Mouse (Mus musculus) left cerebral cortex, postnatal 10 days (tissue): ENCODE data around the gene Mri1. TPM values are rescaled to one million over a fixed set of nuclear protein-coding genes. Genes with fewer than 3 reads are reported as not detected.

ENCODE experiments used
- DNase-seq, 2 experiments: peaks; one replicate each; pipeline ENCODE4 v3.0.0; 2021 to 2022; ENCODE audit warnings: low spot score in 2 of 2, mixed read lengths in 1 of 2; ENCODE audit errors: extremely low spot score in 1 of 2
- intact Hi-C: fragments of 180-260 bp; cut with DNase I; formaldehyde crosslinking; loops from one replicate; pipeline ENCODE4 v1.15.1; 2025
- total RNA-seq, 2 experiments: library from RNA; stranded (reverse); gene quantifications; 2 replicates each; pipeline ENCODE4 v1.2.3; 2021

The Mri1 gene
- total RNA-seq, 2 experiments from 2014 or later: 21.8 to 22.3 TPM

DNA sequence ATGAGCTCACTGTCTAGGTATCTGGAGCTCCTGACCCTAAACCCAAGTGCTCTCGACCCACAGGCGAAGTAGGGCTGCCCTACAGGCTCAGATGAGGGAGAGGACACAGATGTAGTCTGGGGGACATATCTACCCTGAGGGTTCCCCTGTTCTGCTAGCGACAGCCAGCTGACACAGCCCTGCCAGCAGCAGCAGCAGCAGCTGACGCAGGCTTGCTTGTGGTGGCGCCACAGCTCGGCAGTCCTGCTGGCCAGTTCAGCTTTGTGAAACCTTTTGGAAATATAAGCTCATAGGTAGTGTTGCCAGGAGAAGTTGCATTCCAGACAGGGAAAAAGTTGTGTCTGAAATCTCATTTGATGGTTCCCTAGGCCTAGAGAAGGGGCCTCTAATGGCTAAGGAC lies 16.0 kb downstream of the Mri1 start:
- intact Hi-C loops: no loop called here
- no peak for DNase-seq

DNA sequence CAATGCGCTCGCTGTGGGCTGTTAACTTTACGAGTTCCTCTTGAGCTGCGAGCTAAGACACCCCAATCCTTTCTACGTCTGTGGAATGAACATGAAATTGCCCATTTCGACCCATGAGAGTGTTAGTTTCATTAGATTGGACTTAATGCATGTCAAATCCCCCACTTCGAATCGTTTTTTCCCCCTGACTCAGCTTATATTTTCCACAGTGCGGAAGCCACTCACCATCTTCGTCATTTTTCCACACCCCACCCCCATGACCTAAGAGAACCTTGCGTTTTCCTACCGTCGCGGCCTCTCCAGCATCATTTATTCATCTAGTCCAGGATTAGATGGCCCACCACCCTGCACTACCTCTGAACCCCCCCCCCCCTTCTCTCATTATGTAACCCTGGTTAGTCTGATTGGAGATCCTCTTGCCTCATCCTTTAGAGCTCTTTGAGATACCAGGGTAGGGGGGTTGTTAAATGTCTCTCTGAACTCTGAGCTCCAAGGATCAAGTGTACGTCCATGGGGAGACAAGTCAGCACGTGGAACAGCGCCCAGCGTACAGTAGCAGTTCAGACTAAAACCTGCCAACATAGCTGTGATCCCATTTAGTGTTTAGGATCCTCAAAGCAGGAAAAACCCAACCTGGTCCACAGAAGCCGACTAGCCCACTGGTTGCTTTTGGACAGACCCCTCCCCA lies 19.4 kb downstream of the Mri1 start:
- intact Hi-C loops: no loop called here
- DNase-seq: no peak

DNA sequence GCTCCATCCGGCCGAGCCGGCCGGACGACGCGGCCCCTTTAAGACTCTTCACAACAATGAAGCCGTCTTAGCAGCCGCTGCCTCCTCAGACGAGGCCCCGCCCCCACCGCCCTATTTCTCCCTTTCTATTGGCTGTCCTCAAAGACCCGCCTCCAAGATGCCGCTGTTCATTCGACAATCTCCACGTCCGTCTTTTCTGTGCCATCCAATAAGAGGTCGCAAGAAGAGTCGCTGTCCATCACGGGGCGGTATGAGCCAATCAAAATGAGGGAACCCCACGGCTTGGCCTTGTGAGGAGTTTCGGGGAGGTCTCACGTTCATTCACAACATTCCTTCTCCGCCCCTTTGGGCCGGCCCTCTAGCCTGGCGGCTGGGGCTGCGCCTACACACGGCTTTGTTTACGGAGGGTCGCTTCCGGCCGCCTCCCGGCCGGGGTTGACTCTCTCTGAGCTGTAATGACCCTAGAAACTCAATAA lies 20.1 kb downstream of the Mri1 start, which contains the start of gene Zswim4:
TSS of gene Zswim4 (minus strand) at position 58 of the 476 bp plus-strand sequence.
- DNase-seq: peak; percentile 97 to 99
- intact Hi-C loops: no loop called here

DNA sequence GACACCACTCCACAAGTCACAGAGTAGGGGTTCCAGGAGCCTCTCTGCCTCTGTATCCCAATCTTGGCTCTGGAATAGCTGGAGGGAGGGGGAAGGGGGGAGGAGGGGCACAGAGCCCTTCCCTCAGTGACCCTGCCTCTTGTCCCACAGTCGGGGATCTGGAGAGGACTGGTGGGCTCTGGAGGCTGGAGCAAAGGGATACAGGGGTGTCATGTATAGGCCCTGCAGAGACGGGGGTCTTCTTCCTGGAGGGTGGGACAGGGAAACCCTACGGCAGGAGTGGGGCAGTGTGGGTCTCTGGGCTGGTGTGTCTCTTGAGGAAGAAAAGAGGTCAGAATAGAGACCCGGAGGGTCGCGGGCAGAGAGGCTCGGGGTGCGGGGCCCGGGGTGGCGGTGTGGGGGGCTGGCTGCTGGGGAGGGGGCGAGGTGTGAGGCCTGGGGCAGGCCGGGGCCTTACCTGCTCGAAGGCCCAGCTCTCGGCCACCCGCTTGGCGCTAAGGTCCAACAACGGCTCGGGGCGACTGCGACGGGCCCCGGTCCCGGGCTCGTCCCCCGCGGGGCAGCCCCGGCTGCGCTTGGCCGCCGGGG lies 20.6 kb downstream of the Mri1 start:
- DNase-seq: no peak
- intact Hi-C loops: no loop called here

DNA sequence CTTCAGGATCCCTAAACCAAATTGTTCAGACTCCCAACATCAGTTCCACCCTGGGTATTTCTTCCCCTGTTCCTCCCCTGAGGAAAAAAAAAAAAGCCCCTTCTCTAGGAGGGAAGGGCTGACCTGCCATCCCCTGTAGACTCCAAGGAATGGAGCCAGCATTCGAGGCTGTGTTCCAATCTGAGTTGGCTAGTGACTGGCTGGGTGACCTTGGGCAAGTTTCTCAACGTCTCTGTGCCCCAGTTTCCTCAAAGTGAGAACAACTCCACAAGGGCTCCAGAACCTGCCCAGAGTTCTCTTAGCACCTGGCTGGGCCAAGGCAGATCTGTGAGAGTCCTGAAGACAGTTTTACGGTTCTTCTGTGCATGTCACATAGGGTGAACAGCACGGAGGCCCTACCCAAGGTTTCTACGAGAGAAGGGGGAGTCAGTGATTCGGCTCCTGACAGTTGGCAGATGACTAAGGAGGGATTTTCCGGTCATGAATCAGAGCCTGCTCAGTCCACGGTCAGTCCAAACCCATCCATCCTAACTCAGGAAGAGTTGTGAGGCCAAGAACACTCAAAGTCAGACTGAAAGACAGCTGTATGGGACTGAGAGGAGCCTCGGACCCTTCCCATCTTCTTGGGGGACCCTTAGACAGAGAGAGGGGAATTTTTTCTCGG lies 21.2 kb downstream of the Mri1 start:
- intact Hi-C loops: no loop called here
- DNase-seq: no peak

DNA sequence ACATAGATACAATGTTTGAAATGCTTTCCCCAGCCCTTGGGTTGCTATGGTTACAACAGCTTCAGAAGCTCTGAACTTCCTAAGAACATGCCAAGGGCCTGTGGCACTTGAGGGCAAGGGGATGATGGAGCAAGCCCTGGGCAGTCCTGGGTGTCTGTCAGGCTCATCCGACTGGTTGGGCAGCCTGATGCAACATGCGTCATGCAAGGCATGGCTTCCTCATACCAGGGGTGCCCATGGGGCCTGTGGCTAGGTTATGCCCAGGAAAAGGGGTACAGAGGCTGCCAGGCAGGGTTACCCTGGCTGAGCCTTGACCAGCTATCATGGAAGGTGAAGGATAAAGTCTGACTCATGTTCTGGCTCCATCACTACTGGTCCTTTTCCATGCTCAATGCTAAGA lies 24.1 kb downstream of the Mri1 start:
- intact Hi-C loops: no loop called here
- no peak for DNase-seq

DNA sequence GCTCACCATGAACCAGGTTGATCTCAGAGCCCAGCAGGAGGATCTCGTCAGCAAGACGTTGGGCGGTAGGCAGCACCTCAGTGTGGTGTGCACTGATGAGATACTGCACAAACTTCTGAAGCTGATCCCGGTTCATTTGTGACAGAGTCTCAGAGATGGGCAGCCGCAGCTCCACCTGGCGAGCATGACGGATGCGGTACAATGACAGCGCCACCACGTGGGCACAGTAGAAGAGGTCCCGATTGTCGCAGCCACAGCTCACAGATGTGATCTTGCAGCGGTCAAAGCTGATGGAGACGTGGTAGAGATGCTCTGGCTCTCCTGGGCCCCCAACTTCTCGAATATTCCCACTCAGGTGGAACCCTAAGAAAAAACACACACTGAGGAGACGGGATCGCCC lies 26.4 kb downstream of the Mri1 start:
- DNase-seq: no peak
- intact Hi-C loops: no loop called here

DNA sequence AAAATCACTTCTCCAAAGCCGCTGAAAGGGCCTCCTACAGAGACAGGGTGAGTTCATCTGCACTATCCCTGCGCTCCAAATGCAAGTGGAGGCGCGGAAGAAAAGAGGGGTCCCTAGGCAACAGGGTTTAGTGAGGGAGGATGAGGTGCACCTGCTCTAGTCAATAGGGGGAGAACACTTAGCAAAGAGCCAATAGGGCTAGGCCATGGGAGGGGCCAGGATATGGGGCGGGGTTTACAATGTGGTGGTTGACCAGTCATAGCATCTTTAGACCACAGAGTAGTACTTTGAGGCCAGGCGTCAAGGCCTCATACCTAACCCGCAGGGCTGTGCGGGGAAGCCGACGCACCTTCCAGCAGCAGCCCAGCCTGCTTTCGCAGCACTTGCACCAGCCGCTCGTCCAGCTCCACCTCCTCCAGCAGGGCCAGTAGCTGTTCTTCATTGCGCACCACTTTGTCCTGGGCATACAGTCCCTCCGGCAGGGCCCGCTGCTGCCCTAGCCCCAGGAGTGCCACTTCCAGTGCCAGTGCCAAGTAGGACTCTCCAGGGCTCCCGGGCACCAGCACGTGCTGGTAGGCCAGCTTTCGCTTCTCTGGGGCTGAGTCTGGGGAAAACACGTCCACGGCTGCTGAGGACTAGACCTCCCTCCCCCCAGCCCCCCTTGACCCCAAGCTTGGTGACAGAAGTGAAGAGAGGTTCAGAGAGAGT lies 33.6 kb downstream of the Mri1 start:
- intact Hi-C loops: no loop called here
- DNase-seq: no peak

DNA sequence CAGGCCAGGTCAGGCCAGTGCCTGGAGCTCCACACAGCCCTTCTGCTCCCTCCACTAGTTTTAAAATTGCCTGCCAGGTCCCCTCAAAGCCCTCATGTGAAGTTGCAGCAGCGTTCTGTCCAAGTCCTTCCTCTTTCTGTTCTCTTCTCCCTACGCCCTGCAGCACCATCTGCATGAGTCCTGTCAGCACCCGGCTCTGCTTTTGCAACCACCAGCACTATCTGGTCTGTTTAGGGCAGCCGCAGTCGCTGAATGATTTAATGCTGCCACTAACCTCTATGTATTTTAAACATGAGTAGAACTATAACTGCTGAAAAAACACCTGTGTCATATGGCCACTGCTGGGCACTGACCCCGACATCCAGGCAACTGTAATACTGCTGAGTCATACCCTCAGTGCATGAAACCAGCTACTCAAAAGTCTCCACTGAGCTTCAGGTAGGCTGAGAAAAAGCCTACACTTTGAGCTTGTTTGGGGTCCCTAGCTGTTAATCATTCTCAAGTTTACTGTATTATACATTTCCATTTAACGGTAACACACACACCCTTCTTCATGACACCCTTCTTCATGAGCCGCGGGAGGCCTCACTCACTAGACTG lies 34.5 kb downstream of the Mri1 start:
- intact Hi-C loops: no loop called here
- no peak for DNase-seq

DNA sequence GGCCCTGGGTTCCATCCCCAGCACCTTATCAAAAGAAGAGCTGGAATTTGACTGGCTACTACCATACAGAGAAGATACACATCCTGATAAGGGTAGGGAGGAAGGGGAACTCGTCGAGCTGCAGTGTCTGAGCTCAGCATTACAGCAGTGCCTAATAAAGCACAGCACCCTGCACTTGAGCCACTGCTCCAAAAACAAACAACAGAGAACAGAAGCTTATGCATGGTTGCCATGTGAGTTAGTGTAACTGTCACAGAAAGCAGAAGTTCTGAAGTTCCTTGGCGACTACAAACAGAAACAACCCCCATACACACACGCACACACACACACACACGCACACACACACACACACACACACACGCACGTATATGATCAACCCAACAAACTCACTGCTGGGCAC lies 37.0 kb downstream of the Mri1 start:
- intact Hi-C loops: no loop called here
- DNase-seq: no peak

DNA sequence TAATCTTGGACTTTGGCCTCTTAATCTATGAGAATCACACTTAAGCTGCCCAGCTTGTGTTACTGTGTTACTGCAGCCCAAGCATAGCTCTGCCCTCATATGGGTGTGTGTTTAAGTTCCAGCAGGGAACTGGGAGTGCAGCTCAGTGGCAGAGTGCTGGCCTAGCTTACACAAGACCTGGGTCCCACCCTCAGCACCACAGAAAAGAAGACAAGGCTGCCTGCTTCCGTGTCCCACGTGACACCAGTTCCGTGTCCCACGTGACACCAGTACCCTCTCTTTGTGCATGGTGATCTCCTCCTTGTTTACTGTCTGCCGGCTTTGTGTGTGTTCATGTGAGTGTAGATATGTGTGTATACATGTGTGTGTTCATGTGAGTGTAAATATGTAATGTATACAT lies 39.0 kb downstream of the Mri1 start:
- intact Hi-C loops: no loop called here
- DNase-seq: no peak

DNA sequence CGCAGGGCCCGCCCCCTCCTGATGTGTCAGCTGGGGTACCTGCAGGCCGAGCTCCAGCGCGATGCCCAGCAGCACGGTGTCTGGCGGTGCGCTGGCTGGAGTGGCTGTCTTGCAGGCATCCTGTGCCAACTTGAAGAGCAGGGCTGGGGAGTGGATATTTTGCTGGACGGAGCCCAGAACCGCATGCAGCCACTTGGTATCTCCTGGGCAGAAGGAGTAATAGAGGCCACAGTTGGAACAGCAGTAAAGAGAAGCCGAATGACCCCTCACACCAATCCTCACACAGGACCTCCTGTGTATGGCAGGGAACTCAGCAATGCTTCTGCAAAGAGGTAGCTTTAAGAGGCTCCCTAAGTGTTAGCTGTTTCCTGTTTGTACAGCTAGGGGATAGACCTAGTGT lies 39.9 kb downstream of the Mri1 start:
- no peak for DNase-seq
- intact Hi-C loops: no loop called here

DNA sequence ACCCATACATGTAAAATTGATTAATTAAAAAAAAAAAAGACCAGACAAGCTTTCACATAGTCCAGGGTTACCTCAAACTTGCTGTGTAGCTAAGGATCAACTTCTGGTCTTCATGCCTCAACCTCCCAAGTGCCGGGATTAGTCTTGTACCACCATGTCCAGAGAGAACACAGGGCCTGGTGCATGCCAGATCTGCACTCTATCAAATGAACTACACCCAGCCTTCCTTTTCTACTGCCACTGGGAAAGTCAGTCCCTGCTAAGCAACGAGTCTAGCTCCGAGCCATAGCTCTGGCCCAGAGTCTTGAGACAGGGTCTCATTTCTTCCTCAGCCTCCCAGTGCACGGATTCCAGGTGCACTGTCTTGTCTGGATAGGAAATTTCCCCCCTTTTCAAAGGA lies 43.8 kb downstream of the Mri1 start:
- DNase-seq: no peak

DNA sequence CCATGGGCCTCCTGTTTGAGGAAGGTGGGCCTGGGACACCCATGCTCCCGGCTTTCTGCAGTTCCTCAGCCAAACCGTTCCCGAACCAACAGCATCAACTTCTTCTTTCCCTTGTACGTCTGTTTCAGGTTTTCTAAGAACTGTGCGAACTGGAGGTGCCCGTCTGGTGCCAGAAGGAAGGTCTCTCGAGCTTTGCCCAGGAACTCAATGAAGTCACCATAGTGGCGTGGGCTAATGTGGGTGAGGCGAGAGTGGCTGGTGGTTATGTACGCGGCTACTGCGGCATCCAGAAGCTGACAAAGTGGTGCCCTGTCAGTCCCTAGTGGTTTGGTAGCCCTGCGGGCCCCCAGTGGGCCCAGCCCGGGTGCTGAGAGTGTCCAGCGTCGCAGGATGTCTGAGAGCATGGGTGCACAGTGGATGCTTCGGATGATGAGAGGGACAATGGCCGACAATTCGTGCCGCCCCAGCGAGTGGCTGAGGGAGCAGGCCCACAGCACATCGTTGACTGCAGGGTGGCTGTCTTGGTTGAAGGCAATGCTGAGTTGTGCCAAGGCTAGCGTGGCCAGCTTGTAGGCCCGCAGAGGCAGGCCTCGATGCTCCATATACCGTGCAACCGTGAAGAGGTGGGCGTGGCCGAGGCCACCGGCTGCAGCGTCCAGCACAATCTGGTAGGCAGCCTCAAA lies 45.1 kb downstream of the Mri1 start:
- no peak for DNase-seq
- intact Hi-C loops: no loop called here

More for the DNA sequence above, 43.8 kb downstream of the Mri1 start:
- intact Hi-C loops: no loop called here

DNA sequence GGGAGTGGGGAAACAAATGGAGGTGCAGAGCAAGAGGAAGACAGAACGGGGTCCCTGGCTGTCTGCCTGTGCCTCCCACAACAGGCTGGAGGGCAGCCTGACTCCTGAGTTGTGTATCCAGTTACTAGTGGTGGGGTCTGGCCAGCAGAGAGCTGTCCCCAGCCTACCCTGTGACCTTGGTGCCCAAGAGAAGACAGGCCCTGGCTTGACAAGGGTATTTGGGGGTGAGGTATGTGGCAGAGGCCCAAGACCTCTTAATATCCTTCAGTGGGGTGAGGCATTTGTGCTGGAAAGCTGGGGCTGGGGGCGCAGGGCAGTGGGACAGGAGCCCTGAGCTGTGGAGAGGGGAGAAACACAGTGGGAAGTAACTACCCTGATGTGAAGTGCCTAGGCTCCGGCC lies 45.9 kb downstream of the Mri1 start:
- intact Hi-C loops: no loop called here
- no peak for DNase-seq

DNA sequence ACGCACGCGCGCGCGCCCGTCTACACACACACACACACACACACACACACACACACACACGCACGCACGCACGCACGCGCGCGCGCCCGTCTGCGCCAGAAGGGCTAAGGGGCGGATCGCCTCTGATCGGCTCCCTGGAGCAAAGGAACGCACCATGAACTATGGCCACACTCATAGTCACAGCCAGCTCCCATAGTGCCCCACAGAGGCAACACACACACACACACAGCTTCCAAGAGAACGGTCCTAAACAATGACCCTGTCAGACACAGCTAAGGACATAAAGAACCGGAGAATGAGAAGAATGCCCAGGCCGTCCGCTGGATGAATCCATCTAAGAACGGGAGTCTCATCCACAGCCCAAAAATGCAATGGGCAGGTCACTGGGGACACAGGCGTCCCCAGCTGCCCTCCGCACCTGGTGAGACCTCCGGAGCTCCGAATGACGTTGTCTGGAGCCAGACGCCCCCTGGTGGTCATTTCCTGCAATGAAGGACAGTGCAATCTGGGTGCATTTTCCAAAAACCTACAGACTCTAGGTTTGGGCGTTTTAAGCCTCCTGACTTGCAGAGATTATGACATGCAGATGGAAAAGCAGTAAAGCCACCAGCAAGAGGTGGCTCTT lies 46.8 kb downstream of the Mri1 start:
- intact Hi-C loops: no loop called here
- peak; percentile 79 to 85 for DNase-seq

DNA sequence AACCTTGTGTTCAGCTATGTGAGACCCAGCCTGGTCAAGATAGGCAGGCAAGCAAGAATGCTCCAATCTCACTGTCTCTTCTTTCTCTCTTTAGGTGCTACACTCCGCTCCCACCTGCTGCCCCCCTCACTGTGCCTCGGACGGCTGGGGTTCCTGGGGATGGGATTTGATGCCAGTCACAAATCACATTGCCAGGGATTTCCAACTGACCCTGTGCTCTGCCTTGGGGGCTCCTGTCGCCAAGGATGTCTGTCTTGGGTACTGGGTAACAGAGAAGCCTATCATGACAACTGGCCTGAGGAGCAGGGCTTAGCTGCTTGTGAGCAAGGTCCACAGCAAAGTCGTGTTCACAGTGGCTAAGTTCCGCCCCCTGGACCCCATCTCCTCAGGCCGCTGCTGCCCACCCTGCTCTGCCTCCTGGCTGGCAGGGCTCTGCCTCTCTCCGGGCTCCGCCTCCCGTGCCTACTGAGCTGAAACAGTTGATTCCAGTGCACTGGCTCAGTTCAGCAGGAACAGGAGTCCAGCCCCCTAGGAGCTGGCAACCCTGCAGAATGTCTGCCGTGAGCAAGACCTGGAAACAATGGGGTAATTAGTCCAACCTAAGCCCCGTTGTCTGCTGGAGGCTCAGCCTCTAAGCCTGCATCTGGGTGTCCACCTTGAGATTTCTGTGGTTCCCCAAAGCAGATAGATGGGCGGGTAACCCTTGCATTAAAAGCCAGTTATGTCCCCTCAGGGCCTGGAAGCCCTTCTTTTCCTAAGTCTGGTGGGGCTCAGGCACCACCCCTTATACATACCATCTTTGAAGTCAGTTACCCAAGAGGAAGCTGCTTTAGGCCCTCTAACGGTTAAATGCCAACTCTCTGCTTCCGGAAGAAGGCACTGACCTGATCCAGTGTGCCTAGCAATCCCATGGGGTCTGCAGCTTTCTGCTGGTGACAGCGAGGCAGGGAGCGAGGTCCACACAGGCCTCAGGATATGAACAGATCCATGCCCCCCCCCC lies 48.4 kb downstream of the Mri1 start:
- intact Hi-C loops: loop anchor here (2.0 kb wide), 1 partner anchor 22 kb away; no protein-coding TSS in a partner anchor
- DNase-seq: no peak
